In the genomic region with DNA sequence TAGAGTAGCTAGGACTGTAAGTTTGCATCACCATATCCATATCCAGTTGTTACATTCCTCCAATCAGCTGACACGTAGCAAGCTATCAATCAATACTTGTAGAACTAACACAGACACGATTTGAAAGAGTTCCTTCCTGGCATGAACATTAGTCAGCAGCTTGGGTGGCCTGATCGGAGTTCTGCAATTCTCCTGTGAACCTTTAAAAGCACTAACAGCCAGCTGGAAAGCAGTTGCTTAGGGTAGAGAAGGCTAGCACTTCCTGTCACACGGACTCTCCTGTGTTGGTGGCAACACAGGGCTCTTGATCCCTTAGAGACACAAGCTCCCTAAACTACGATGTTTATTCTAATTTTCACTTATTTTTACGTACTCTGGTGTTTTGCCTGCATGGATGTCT, we compare ENCODE assay signal across 8 mouse cellular contexts. TPM values are rescaled to one million over a fixed set of nuclear protein-coding genes. Genes with fewer than 3 reads are reported as not detected.
A peak's percentile ranks its signal among the peaks of the same experiment; 100 is the strongest.
DNase-seq lines count a peak whose midpoint lies in the region; ATAC-seq and TF ChIP-seq lines count a peak whose summit lies in the region.

No protein-coding gene starts in this region.

- peak overlapping the region; percentile 47 for H3K27ac ChIP-seq in kidney, embryonic 16.5 days (ENCODE audit: low read length)
- peak overlapping the region; percentile 78 for H3K27ac ChIP-seq in bone marrow macrophage, adult 2 months (ENCODE audit: insufficient read depth, low read depth, low read length)
- peak overlapping the region; percentile 52; the same call in 1 of the 2 replicates for H3K27ac ChIP-seq in limb, embryonic 13.5 days

- no peaks in the 10 kb centered on the region for H3K9me3 ChIP-seq in kidney, embryonic 16.5 days (ENCODE audit: low read length)
- H3K9me3 ChIP-seq in limb, embryonic 13.5 days: no peaks in the 10 kb centered on the region

- TF ChIP-seq POLR2A in bone marrow macrophage, adult 2 months (IDR thresholded peaks at IDR 0.05; ENCODE audit: borderline replicate concordance, low read depth, low read length): no peak

- no peak for ATAC-seq in kidney, embryonic 16.5 days (ENCODE audit: low FRiP score, low TSS enrichment)
- ATAC-seq in limb, embryonic 13.5 days (ENCODE audit: low FRiP score, low read depth): no peak
- peak; percentile 60 for ATAC-seq in neutrophil, adult 5-6 weeks (ENCODE audit: extremely low read depth, insufficient number of reproducible peaks, low FRiP score, poor library complexity, severe bottlenecking)
- no peak for ATAC-seq in erythroblast, adult 5-6 weeks (replicated peaks; ENCODE audit: low FRiP score, poor library complexity, severe bottlenecking)

- peaks cover 9% of the 10 kb centered on the region; the same call in 1 of the 2 replicates for H3K4me1 ChIP-seq in kidney, embryonic 16.5 days (ENCODE audit: insufficient read depth, low read length)
- peaks cover 17% of the 10 kb centered on the region for H3K4me1 ChIP-seq in bone marrow macrophage, adult 2 months (ENCODE audit: control insufficient read depth, insufficient read depth, low read length)
- H3K4me1 ChIP-seq in limb, embryonic 13.5 days: peaks cover 10% of the 10 kb centered on the region

- peak overlapping the region; percentile 56 for H3K9ac ChIP-seq in kidney, embryonic 16.5 days (replicated peaks; ENCODE audit: low read length)
- H3K9ac ChIP-seq in limb, embryonic 13.5 days: peak overlapping the region; percentile 64

- H3K36me3 ChIP-seq in kidney, embryonic 16.5 days (ENCODE audit: insufficient read depth, low read length): no peaks in the 10 kb centered on the region
- H3K36me3 ChIP-seq in limb, embryonic 13.5 days: no peaks in the 10 kb centered on the region

- peak overlapping the region; percentile 51 for H3K4me3 ChIP-seq in kidney, embryonic 16.5 days (ENCODE audit: low read length)
- H3K4me3 ChIP-seq in bone marrow macrophage, adult 2 months (ENCODE audit: insufficient read depth, low read length): peak overlapping the region; percentile 73
- peak overlapping the region; percentile 44 for H3K4me3 ChIP-seq in limb, embryonic 13.5 days

- no peak for DNase-seq in kidney, adult 18-20 months
- DNase-seq in right cerebral cortex, postnatal 36 days (ENCODE audit: low spot score in 2 of 2): no peak
- DNase-seq in layer of hippocampus, postnatal 36 days: no peak

- WGBS in kidney, embryonic 16.5 days: 44% methylated on average over 6 of the region's 6 CpGs
- WGBS in limb, embryonic 13.5 days: 38% methylated on average over 6 of the region's 6 CpGs

- H3K4me2 ChIP-seq in kidney, embryonic 16.5 days (replicated peaks; ENCODE audit: low read depth, low read length): peak overlapping the region; percentile 50
- peak overlapping the region; percentile 64 for H3K4me2 ChIP-seq in limb, embryonic 13.5 days (replicated peaks)

- no peak for TF ChIP-seq CTCF in bone marrow macrophage, adult 2 months (IDR thresholded peaks at IDR 0.05; ENCODE audit: low read depth, low read length)

- no peaks in the 10 kb centered on the region for H3K27me3 ChIP-seq in kidney, embryonic 16.5 days (ENCODE audit: insufficient read depth, low read length)
- H3K27me3 ChIP-seq in limb, embryonic 13.5 days: no peaks in the 10 kb centered on the region

RNA-seq across cellular contexts. Expression of a gene that starts 1.0 kb away (rescaled TPM):
- 7.1 and 8.6 TPM in 2 replicates for polyA plus RNA-seq in kidney, embryonic 16.5 days (2015; fragmentation: Nextera tagmentation; extraction: Ambion mirVana)
- polyA plus RNA-seq in bone marrow macrophage, adult 2 months (2012; ENCODE audit: insufficient read depth, insufficient read length, missing spikeins): 9.2 and 10.3 TPM in 2 replicates
- 7.6 and 7.7 TPM in 2 replicates for polyA plus RNA-seq in limb, embryonic 13.5 days (2015; fragmentation: Nextera tagmentation; extraction: Ambion mirVana)
- total RNA-seq in neutrophil, adult 5-6 weeks (2017): 4.9 and 8.0 TPM in 2 replicates
- total RNA-seq in layer of hippocampus, postnatal 36 days (2021): 1 to 10 TPM; 1.4 to 2.5 TPM
- total RNA-seq in erythroblast, adult 5-6 weeks (2015; ENCODE audit: low replicate concordance): 1.3 and 2.3 TPM in 2 replicates
- 0.34 and 1.4 TPM in 2 replicates for total RNA-seq in erythroblast, adult 5-6 weeks (2017; ENCODE audit: low replicate concordance)

RNA-seq across cellular contexts. Expression of a gene that starts 12.9 kb away (rescaled TPM):
- polyA plus RNA-seq in kidney, embryonic 16.5 days (2015; fragmentation: Nextera tagmentation; extraction: Ambion mirVana): 70.9 and 78.0 TPM in 2 replicates
- polyA plus RNA-seq in bone marrow macrophage, adult 2 months (2012; ENCODE audit: insufficient read depth, insufficient read length, missing spikeins): 36.3 and 48.0 TPM in 2 replicates
- 89.3 and 98.1 TPM in 2 replicates for polyA plus RNA-seq in limb, embryonic 13.5 days (2015; fragmentation: Nextera tagmentation; extraction: Ambion mirVana)
- 47.9 and 53.1 TPM in 2 replicates for total RNA-seq in neutrophil, adult 5-6 weeks (2017)
- total RNA-seq in layer of hippocampus, postnatal 36 days (2021): 100 to 1,000 TPM; 120 to 122 TPM
- 2.3 and 3.8 TPM in 2 replicates for total RNA-seq in erythroblast, adult 5-6 weeks (2015; ENCODE audit: low replicate concordance)
- total RNA-seq in erythroblast, adult 5-6 weeks (2017; ENCODE audit: low replicate concordance): 4.9 and 7.4 TPM in 2 replicates

RNA-seq across cellular contexts. Expression of a gene that starts 46.2 kb away (rescaled TPM):
- 4.4 and 5.3 TPM in 2 replicates for polyA plus RNA-seq in kidney, embryonic 16.5 days (2015; fragmentation: Nextera tagmentation; extraction: Ambion mirVana)
- 58.7 and 62.5 TPM in 2 replicates for polyA plus RNA-seq in bone marrow macrophage, adult 2 months (2012; ENCODE audit: insufficient read depth, insufficient read length, missing spikeins)
- polyA plus RNA-seq in limb, embryonic 13.5 days (2015; fragmentation: Nextera tagmentation; extraction: Ambion mirVana): 5.8 and 6.0 TPM in 2 replicates
- total RNA-seq in neutrophil, adult 5-6 weeks (2017): 273 and 288 TPM in 2 replicates
- total RNA-seq in layer of hippocampus, postnatal 36 days (2021): 10 to 100 TPM; 26.5 to 30.6 TPM
- 7.5 and 9.0 TPM in 2 replicates for total RNA-seq in erythroblast, adult 5-6 weeks (2015; ENCODE audit: low replicate concordance)
- 7.6 and 9.8 TPM in 2 replicates for total RNA-seq in erythroblast, adult 5-6 weeks (2017; ENCODE audit: low replicate concordance)
